Mouse (Mus musculus) gastrocnemius, postnatal 10 days (tissue): ENCODE measurements around the gene Cdc37l1. TPM values are rescaled to one million over a fixed set of nuclear protein-coding genes. Genes with fewer than 3 reads are reported as not detected.

Experiments used
- DNase-seq: peaks from one replicate; pipeline ENCODE4 v3.0.0; 2021; ENCODE audit warnings: mixed read lengths
- total RNA-seq, 2 experiments: library from RNA; stranded (reverse); gene quantifications; 2 replicates each; pipeline ENCODE4 v1.2.3; 2021

Cdc37l1 gene
- total RNA-seq, 2 experiments from 2014 or later, result 31.4 to 38.1 TPM

DNA sequence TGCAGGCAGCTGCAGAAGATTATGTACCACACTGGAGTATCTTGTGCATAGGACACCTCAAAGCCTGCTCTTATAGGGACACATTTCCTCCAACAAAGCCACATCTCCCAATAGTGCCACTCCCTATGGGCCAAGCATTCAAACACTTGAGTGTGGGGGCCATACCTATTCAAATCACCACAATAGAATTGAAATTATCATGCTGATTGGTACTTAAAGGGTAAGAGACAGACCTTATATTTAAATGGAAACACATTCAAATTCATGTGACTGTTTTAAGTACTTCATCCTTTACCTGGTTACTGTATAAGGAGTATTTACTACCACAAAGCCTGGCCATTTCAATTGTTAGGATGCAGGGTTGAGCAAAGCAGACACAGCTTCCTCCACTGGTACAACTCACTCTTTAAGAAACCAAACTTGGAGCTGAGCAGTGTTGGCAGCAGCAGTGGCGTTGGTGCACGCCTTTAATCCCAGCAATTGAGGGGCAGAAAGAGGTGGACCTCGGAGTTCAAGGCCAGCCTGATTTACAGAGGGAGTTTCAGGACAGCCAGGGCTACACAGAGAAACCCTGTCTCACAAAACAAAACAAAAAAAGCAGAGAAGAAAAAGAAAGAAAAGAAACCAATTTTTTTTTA, 18.0 kb downstream of the Cdc37l1 start:
- DNase-seq, result no peak

DNA sequence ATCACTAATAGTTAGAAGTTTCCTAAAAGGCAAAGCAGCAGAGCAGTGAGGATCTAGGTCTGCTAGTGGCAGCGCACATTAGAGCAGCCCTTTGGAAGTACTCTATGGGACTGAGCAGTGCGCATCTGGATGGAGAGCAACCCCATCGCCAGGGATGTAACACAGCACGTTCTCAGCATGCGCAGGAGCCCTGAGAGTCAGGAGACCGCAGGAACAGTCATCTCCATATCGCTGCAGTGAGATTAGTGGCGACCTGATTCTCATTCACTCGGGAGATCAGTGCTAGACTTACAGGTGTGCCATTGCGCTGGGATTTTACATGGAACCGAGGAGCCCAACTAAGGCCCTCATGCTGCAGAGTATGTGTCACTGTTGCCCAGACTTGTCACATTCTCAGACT, 18.9 kb downstream of the Cdc37l1 start:
- no peak for DNase-seq

DNA sequence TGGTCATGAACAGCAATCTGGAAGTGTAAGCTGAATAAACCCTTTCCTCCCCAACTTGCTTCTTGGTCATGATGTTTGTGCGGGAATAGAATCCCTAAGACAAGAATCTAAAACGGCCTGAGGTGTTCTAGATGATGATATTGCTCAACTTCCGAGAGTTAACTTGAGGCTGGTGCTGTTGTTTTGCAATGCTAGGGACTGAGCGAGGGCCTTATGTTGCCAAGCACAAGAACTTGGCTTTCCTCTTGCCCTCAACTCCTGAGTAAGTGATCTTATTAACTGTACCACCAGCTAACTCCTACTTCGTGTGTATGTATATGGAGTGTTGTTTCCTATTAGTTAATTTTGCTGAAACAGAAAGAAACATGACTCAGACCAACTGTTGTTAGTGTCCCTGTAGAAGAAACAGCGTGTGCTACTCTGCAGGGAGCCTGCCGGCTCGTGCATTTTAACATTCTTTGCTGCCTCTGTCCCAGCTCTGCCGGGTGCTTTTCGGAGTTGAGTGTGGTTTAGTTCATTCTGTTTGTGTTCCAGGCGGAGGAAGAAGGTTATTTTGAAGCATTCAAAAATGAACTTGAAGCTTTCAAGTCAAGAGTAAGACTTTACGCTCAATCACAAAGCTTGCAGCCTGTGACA, 21.3 kb downstream of the Cdc37l1 start:
- no peak for DNase-seq

DNA sequence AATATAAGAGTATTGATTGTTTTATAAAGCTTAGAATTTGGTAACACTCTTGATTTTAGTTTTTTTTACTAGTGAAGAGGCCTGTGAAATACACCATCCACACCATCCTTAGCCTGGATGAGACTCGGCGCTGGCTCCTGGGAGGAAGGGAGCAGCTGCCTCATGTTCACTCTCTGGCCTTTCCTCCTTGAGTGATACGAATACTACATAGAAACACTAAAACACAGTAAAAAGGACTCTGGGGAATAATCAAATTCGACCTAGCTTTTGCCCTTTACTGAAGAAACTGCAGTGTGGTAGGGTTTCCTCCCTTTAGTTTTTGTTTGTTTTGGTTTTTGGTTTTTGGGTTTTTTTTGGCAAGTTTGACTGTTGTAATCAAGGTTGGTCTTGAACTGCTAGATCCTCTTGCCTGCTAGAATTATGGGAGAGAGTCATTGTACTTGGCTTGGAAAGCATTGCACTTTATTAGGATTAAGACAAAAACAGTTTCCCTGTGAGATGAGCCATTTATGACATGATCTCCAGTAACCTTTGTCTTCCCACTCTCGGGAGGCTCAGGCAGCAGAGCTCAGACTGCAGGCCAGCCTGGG, 24.4 kb downstream of the Cdc37l1 start:
- no peak for DNase-seq

DNA sequence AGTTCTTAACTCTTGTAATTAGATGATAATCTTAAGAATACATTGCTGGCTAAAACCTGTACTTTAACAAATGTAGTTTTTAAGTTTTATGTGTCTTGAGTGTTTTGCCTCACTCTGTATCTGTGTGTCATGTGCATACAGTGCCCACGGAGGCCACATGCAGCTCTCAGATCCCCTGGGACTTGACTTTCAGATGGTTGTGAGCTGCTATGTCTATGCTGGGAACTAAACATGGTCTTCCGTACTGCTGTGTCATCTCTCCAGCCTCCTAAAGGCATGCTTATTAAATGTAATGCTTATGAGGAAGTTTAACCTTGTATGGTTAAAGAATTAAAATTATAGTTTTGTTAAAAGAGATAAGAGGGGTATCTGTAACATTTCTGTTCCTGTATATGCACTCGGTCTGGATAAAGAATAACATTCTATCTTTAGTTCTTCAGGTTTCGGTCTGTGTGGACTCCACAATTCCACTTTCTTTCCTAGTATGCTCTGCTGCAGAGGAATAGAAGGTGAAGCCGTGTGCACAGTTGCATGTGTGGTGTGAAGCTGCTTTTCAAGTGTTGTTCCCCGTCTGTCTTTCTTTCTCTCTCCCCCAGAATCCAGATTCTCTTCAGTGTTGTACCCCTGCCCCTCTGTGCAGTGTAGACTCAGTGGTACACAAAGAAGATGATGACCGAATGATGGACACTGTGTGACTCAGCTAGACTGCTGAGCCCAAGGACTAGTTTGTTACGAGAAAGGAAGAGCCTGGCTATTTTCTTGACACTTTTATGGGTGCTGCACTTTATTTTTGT, 25.5 kb downstream of the Cdc37l1 start:
- DNase-seq, result no peak

DNA sequence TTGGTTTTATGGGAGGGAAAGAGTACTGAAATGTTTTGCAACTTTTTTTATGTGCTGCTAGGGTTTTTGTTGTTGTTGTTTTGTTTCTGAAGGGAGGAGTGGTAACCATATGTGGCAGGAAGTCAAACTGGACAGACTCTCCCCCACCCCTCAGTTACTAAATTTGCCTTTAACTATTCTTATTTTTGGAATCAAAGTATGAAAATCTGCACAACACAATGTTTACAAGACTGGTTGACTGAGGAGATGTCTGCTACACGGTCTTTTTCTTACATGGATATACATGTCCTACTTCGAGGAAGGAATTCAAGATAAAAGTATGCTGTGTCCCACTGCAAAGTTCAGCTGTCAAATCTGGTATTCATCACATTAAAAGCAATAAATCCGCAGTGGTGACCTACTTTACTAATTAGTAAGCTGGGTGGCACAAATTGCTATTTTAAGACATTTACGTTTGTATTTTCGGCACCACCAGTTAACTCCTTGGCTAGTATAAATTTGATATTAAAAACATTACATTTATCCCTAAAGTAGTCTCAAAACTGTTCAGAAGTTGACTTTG, 26.1 kb downstream of the Cdc37l1 start:
- no peak for DNase-seq

DNA sequence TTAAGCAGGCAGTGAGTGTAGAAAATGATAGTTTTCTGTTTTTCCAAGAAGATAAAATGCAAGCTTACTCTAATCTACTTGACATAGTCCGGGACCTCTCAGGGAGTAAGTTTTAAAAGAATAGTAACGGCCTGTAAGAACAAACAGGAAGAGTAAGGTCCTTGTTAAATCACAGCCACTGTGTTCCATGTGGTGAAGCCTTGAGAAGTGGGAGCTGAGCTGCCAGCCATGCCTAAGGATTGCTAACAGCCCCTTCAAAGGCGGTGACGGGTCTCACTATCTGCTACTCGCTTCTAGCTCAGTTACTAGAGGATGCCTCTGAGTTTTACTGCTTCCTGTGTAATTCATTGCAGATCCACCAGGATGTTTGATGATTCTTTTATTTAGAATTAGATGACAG, 26.6 kb downstream of the Cdc37l1 start:
- DNase-seq, result no peak

DNA sequence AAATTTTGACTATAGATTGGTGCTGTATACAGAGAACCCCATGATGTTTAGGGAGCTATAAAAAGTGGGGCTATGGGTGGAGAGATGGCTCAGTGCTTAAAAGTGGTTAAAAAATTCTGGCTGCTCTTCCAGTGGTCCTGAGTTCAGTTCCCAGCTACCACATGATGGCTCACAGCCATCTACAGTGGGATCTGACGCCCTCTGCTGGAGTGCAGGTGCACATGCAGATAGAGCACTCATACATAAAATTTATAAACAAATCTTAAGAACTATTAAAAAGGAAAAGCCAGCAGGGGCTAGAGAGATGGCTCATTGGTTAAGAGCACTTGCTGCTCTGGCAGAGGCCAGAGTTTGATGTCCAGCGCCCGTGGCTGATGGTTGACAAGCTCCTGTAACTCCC, 29.5 kb downstream of the Cdc37l1 start:
- no peak for DNase-seq

DNA sequence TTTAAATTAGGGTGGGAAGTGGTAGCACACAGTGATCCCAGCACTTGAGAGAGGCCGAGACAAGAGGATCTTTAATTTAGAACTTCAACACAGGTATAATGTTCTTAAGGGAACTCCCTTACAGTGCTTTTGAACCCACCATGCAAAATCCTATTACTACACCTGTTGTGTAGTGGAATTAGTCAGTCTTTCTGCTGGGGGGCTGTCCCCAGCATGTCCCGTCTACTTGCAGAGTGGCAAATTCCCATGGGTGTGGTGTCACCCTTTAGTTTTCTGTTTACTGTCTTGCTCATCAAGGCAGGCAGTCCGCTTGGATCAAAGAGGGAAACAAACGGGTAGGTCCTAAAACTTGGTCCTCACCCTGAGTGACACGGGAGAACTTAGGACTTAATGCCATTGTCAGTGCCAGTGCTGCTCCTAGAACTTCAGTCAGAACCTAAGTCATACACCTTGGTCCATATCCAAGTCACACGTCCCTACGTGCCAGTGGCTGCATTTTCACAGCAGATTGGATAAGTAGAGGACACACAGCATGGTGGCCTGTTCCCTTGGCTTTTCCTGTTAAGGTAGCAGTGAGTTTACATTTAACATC, 31.7 kb downstream of the Cdc37l1 start:
- DNase-seq, result no peak

DNA sequence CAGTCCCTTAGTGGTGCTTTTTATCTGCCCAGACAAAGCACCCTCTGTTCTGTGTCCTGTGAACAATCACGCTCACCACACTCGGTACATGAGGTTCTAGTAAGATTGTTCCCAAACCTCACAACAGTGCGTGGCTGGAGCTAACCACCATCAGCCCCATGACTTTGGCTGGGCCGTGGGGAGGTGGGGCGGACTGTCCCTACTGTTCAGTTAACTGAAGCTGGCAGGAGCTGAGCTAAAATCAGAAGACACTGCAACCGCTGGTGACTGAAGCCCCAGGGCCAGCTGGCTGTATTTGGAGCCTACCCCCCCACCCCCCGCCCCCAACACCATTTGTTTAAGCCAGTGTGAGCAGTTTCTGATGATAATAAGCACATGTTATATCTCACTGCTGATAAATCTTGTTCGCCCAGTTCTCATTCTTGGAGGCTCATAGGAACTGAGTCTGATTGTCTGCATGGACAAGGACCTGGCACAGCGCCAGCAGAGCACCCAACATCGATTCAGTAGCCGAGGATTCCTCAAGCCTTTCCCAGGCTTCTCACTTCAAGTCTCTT, 34.3 kb downstream of the Cdc37l1 start:
- no peak for DNase-seq

DNA sequence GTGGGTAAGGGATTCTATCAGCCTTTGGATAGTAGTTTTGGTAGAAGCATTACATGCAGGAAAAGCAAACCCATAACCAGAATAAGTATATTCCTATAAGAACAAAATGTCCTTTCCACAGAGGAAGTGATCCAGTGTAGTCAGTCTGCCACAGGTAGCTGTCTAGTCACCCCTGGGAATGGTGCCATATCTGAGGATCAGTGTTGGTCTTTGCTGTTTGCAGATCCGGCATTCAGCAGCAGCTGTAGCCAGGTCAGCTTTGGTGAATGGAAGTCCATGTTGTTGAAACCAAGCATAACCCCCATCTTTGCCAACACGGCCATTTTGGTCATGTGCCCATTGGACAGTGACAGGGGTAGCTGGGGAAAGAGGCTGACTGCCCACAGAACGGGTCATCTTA, 41.6 kb downstream of the Cdc37l1 start:
- DNase-seq, result no peak

DNA sequence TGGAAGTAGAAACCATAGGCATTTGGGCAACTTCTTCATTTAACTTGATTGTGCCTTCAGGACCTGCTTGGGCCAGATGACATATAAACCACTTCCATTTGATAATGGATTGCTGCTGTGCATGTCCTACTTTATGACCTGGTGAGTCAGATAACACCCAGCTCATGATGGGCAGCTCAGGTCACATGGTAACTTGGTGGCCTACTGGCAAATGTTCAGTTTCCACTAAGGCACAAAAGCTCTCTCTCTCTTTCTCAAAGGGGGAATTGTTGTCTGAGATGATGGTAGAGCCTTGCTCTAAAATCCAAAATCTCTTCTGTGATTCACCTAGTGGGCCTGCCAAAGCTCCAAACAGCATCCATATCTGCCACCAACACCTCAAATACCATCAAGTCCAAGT, 42.5 kb downstream of the Cdc37l1 start:
- DNase-seq, result no peak

DNA sequence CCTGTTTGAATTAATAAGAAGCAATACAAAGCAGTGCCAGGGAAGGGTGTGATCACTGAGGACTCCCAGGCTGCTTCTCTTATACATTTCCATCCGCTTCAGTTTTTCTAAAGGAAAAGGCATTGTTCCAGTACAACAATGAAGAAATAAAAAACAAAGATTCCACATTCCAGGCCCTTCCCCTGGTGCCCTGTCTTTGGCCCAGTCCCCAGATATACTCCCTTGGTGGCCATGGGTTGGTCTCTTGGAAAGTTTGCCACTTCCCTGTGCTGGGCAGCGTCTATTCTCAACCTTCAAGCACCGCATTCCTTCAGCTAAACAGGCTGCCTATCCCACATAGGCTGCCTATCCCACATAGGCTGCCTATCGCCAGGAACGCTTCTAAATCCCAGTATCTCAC, 46.9 kb downstream of the Cdc37l1 start:
- DNase-seq, result no peak

DNA sequence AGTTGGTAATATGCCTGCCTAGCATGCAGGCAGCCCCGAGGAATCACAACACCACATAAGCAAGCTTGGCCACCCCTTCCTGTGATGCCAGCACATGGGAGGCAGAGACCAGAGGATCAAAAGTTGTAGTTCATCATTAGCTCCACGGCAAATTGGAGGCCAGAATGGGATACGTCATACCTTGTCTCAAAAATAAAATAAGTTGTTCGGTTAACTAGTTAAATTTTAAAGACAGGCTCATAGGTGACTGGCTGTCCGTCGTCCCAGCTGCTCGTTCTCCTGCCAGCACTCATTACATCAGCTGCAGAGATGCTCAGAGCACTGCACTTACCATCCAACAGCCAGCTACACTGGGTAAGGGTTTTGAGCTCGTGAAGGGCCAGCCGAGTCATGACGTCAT, 47.4 kb downstream of the Cdc37l1 start:
- no peak for DNase-seq

DNA sequence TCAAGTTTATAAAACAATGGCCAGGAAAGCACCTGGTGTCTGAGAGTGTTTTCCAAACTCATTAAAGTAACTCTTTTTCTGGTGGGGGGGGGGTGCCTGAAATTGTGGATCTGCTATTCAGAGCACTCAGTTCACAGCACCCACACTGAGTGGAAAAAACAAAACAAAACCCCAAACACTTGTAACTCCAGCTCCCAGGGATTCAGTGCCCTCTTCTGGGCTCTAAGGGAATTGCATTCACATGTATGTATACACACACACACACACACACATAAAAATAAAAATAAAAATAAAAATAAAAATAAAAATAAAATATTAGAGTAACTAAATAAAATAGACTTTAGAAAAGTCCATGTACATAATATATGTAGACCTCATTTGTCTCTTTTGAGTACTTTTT, 49.2 kb downstream of the Cdc37l1 start:
- no peak for DNase-seq

DNA sequence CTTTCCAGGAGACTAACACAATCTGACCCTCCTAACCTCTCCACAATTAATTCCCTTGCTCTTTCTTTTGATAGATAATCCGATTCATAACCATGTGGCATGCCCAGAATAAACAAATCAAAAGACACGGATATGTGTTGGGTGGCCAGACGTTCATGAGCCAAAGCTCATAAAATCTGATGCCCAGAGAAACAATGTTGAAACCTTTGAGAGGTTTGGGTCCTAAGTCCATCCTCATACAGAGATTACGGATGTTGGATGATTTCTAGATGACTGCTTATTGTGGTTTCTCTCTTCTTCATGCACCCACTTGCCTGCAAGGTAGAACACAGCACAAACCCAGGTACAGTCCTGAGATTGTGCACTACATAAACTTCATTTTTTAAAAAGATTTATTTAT, 50.1 kb downstream of the Cdc37l1 start:
- no peak for DNase-seq

DNA sequence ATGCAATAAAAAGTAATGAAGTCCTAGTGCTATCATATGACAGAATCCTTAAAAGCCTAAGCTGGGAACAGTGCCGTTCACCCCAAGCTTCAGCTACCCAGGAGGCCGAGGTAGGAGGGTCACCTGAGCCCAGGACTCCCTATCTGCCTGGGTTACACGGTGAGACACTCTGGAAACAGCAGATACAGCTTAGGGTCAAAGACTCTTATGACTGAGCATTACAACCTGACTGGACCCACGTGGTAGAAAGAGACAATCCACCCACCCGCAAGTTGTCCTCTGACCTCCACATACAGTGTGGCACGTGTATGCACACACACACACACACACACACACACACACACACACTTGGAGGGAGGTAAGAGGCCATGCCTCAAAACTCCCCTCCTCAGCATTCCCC, 52.0 kb downstream of the Cdc37l1 start:
- DNase-seq, result no peak

DNA sequence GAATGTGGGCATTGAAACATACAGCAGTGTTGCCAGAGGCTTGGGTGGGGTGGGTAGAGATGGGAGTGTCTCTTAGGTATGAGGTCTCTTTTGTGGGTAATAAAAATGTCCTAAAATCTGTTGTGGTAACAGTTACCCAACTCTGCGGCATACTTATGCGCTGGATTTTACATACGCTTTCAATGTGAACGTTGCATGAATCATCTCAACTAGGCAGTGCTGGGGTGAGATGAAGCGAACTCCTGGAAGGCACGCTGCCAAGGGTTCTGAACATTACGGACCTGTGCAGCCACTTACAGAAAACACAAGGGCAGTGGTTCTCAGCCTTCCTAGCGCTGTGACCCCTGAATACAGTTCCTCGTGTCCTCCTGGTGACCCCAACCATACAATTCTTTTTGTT, 52.5 kb downstream of the Cdc37l1 start:
- DNase-seq, result no peak

DNA sequence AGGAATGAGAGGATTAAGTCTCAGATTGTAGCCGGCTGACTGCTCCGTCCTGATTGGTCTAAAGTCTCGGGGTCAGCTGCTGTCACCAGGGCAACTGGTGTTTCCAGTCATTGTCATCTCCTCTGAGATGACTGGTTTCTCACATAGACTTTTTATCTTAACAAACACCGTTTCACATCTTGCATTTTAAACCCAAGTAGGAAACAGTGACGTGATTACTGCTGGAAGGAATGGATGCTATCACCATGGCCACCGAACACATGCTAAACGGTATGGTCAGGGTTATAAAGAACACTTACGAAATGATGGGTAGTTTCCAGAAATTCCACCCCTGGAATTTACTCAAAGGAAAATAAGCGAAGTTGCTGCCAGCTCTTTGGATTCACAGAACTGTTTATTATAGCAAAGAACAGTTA, 54.2 kb downstream of the Cdc37l1 start:
- DNase-seq, result no peak

DNA sequence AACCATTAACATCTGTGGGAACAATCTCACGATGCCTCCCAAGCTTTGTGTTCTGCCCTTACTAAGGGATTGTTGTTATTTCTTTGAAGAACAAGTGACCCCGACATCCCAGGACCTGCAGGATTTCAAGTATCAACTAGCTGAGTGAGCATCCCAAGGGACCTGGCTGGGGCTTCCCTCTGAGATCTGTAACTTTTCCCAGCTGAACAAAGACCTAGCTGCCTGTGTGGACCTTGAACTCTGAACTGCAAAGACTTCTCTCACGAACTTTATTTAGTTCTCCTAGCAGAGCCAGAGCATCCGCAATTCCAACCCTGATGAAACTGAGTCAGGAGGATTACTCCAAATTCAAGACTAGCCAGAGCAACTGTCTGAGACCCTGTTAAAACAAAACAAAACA, 55.2 kb downstream of the Cdc37l1 start:
- no peak for DNase-seq

DNA sequence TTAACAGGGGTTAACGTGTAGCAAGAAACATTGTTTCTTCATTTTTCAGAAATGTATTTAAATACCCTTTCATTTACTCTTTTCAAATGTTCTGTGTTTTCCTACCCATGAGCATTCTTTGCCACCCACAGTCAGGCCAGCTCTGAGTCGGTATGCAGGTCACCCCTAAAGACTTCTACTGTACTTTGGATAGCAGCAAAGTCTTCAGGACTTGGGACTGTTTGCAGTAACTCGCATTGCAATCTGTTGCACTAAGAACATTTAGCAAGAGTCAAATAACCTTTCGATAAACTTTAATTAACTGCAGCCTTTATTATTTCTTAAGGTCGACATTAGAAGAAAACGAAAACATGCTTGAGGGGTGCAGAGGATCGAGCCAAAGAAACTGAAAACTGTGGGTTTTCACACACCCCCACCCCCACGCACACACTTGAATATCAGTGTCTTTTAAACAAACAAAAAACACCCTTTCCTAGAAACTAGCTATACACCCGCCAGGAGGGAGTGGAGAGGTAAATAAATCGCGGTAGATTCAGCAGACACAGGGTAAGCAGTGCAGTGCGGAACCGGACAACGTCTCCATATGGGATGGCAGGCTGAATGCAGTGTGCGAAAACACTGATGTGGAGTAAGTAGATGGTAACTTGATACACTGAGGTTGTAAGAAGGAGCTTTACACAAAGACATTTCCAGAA, 56.0 kb downstream of the Cdc37l1 start:
- no peak for DNase-seq

DNA sequence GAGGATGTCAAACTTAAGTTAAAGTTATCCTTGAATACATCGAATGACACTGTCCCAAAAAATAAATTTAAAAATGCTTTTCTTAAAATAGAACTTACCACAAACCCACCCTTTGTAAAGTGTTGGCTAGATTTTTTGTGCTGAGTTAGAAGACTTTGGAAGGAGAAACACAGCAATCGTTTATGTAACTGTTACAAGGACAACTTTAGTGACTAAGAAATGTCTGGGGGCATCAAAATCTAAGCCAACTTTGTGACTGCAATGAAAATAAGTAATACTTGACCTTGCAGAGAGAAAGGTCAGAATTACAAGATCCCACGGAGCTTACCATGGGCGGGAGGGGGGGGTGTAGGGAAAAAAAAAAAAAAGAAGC, 56.8 kb downstream of the Cdc37l1 start:
- DNase-seq, result no peak
